Mouse (Mus musculus) forebrain, embryonic 11.5 days (tissue): ENCODE measurements at regions not wholly inside any gene's neighbourhood (a gene's known extent, or its start where the extent isn't known, plus 50 kb on each side); places are given as distances from the start of the nearest gene placed in this dataset.

Experiments
- ATAC-seq: fragments of 200-750 bp; cut with Nextera tagmentation; replicated peaks from 2 replicates; pipeline ENCODE4 v1.8.0; 2017; ENCODE audit warnings: moderate TSS enrichment; ENCODE audit not compliant: low FRiP score
- DNase-seq: peaks from one replicate; pipeline ENCODE4 v3.0.0-alpha.2; 2017; ENCODE audit warnings: low spot score
- H3K27ac ChIP-seq: fragments of 300-500 bp; sonication (generic); 2 replicates; pipeline ENCODE4 v1.5.1; 2014; ENCODE audit warnings: low read depth, low read length
- H3K27me3 ChIP-seq: fragments of 300-500 bp; sonication (generic); 2 replicates; pipeline ENCODE4 v1.6.1; 2014; ENCODE audit warnings: mild to moderate bottlenecking, low read length, mixed read lengths; ENCODE audit not compliant: control insufficient read depth, insufficient read depth
- H3K36me3 ChIP-seq: fragments of 300-500 bp; sonication (generic); 2 replicates; pipeline ENCODE4 v1.6.1; 2014; ENCODE audit warnings: mild to moderate bottlenecking, low read length, moderate library complexity, mixed read lengths; ENCODE audit not compliant: control insufficient read depth, insufficient read depth
- H3K4me1 ChIP-seq: fragments of 300-500 bp; sonication (generic); replicated peaks from 2 replicates; pipeline ENCODE4 v1.6.1; 2014; ENCODE audit warnings: low read length, mixed read lengths; ENCODE audit not compliant: control insufficient read depth, insufficient read depth
- H3K4me2 ChIP-seq: fragments of 300-500 bp; sonication (generic); 2 replicates; pipeline ENCODE4 v1.6.1; 2014; ENCODE audit warnings: low read depth, mild to moderate bottlenecking, low read length, moderate library complexity, mixed read lengths; ENCODE audit not compliant: severe bottlenecking
- H3K4me3 ChIP-seq: fragments of 300-500 bp; sonication (generic); 2 replicates; pipeline ENCODE4 v1.5.1; 2014; ENCODE audit warnings: low read depth, low read length
- H3K9ac ChIP-seq: fragments of 300-500 bp; sonication (generic); 2 replicates; pipeline ENCODE4 v1.6.1; 2014; ENCODE audit warnings: low read length
- H3K9me3 ChIP-seq: fragments of 300-500 bp; sonication (generic); 2 replicates; pipeline ENCODE4 v1.6.1; 2016; ENCODE audit warnings: low read length, mixed read lengths; ENCODE audit not compliant: control insufficient read depth
- WGBS: fragments of 180-500 bp; shearing (Covaris S2); extraction: QIAGEN DNeasy Blood & Tissue Kit; methylation state at CpG from one replicate; pipeline ENCODE4 v1.1.7; 2014; 5-methylcytosine and 5-hydroxymethylcytosine counted together

DNA sequence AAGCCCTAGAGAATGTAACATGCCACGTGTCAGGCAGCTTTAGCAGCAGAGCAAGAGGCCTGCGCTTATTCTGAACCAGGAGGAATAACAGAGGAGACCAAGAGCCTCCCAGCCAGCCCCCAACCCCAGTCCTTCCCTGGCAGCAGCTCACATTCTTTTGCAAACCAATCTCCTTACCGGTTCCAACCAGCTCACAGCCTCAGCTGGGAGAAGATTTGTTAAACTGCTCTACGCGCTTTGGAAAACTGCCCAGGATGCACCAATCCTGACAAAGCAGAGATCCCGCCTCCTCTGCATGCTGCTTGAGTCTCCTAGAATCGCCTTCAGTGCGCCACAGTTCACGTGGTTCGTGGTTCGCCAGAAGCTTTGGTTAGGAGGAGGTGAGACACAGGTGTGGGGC lies 51.8 kb downstream of the Gm9376 start:
- H3K4me3 ChIP-seq = no peak overlapping the region
- H3K36me3 ChIP-seq = no peaks in the 10 kb centered on the region
- DNase-seq (peak; percentile 45), ATAC-seq (no peak)
- H3K27me3 ChIP-seq = peaks cover 6% of the 10 kb centered on the region; the same call in 1 of the 2 replicates
- no peaks in the 10 kb centered on the region for H3K9me3 ChIP-seq
- no peak overlapping the region for H3K9ac ChIP-seq
- H3K27ac ChIP-seq = no peak overlapping the region
- H3K4me1 ChIP-seq = peaks cover 15% of the 10 kb centered on the region; the same call in 1 of the 2 replicates
- 54% methylated on average over 11 of the region's 11 CpGs for WGBS
- H3K4me2 ChIP-seq = no peak overlapping the region

DNA sequence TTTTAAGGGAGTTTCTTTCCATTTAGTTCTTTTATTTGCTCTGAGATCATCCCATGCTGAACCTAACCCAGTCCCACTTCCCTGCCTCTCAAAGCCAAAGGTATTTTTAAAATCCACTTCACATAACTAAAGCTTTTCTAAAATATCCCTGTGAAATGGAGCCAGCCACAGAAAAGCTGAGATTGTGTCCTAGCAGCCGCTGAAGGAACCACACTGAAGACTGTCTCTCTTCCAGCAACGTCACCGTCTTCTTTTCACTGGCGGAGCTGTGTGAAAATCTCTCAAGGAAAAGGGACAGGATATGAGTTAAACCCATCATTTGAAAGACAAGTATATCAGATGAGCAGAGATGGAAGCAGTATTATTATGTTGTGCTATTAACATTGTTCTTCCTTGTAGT lies 53.3 kb downstream of the Gm9376 start:
- no peak overlapping the region for H3K4me2 ChIP-seq
- peaks cover 15% of the 10 kb centered on the region; the same call in 1 of the 2 replicates for H3K4me1 ChIP-seq
- H3K36me3 ChIP-seq = no peaks in the 10 kb centered on the region
- H3K4me3 ChIP-seq = no peak overlapping the region
- H3K9me3 ChIP-seq = no peaks in the 10 kb centered on the region
- no peak overlapping the region for H3K27ac ChIP-seq
- H3K27me3 ChIP-seq = peaks cover 6% of the 10 kb centered on the region; the same call in 1 of the 2 replicates
- 88% methylated on average over 4 of the region's 4 CpGs for WGBS
- no peak overlapping the region for H3K9ac ChIP-seq
- no peak for ATAC-seq
- DNase-seq = no peak

DNA sequence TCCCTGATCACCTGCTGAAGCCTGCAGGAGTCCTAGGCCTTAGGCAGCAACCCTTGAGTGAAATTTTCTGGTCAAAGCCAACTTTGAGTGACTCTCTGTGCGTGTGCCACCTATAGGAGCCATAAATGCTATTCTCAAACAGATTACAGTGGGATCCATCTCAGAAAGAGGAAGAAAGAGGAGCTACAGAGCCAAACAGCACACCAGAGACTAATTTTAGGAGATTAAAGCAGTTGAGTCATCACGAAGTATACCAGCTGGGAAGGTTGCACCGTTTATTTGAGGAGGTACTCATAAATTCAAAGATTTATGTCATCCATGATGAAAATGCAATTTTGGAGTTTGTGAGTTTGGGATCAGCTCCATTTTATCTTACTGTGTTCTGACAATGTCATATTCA lies 54.3 kb downstream of the Gm9376 start:
- H3K9me3 ChIP-seq = no peaks in the 10 kb centered on the region
- DNase-seq = no peak
- no peak for ATAC-seq
- peaks cover 6% of the 10 kb centered on the region; the same call in 1 of the 2 replicates for H3K27me3 ChIP-seq
- H3K27ac ChIP-seq = no peak overlapping the region
- no peak overlapping the region for H3K4me2 ChIP-seq
- H3K9ac ChIP-seq = no peak overlapping the region
- peaks cover 15% of the 10 kb centered on the region; the same call in 1 of the 2 replicates for H3K4me1 ChIP-seq
- H3K36me3 ChIP-seq = no peaks in the 10 kb centered on the region
- no peak overlapping the region for H3K4me3 ChIP-seq
- WGBS = 88% methylated on average over 3 of the region's 3 CpGs

DNA sequence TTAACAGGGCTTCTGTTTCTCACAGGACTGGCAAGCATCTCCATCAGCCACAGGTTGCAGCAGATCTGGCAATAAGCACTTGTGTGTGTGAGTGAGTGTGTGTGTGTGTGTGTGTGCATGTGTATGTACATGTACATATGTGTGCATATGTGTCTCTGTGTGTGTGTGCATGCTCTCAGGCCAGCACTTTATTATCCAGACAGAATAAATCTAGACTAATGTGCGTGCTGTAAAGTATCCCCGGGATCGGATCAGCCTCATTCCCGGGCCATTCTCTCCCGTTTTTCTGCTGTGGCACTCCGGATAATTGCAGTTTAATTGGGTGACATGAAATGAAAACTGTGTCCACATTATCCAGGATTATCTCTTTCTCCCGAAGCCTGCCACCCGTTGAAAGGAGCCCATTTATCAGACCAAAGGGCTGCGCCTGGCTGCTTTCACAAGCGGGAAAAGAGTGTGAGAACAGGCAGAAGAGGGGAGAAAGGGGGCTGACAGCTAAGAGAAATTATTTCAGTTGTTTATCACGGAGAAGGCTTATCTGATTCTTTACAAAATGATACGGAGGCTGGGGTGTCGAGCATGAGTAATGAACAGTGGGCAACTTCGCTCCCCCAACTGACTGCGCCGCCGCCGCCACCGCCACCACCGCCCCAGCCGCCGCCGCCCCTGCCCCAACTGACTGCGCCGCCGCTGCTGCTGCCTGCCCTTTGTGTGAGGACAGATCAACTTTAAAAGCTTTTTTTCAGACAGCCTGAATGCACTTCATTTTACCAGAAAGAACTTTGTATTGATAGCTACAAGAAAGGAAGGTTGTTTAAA lies 55.5 kb downstream of the Gm9376 start:
- Histone ChIP-seq H3K27ac (peak overlapping the region; percentile 9; the same call in 1 of the 2 replicates), H3K36me3 (no peaks in the 10 kb centered on the region), H3K9ac (peak overlapping the region; percentile 30), H3K4me2 (peak overlapping the region; percentile 51), H3K27me3 (peaks cover 6% of the 10 kb centered on the region; the same call in 1 of the 2 replicates), H3K4me3 (peak overlapping the region; percentile 24), H3K4me1 (peaks cover 15% of the 10 kb centered on the region; the same call in 1 of the 2 replicates), H3K9me3 (no peaks in the 10 kb centered on the region)
- ATAC-seq = peak; percentile 78
- 4% methylated on average over 26 of the region's 26 CpGs for WGBS
- DNase-seq = peak; percentile 82

DNA sequence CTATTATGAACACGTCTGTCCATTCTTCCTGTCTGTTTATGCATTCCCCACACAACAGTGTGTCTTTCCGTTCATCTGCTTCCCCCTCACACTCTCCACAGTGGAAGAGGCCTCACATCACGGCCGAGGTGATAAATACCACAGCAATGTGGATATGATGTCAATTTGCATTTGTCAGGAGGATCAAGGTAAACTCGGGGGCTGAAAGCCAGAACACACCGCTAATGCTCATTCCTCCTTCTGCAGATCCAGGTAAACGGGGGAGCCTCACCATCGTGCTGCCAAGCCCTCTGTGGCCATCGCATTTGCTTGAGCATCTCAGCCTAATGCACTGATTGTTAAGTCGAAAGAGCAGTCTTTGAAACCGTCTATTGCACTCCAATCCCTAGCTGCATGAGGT lies 56.1 kb downstream of the Gm9376 start:
- ATAC-seq (peak; percentile 72), DNase-seq (peak; percentile 69)
- Histone ChIP-seq H3K27ac (no peak overlapping the region; the same call in 1 of the 2 replicates), H3K36me3 (no peaks in the 10 kb centered on the region), H3K4me3 (peak overlapping the region; percentile 24), H3K4me2 (peak overlapping the region; percentile 51), H3K9me3 (no peaks in the 10 kb centered on the region), H3K9ac (peak overlapping the region; percentile 30), H3K4me1 (peaks cover 15% of the 10 kb centered on the region; the same call in 1 of the 2 replicates), H3K27me3 (peaks cover 6% of the 10 kb centered on the region; the same call in 1 of the 2 replicates)
- WGBS = under 1% methylated on average over 11 of the region's 11 CpGs

DNA sequence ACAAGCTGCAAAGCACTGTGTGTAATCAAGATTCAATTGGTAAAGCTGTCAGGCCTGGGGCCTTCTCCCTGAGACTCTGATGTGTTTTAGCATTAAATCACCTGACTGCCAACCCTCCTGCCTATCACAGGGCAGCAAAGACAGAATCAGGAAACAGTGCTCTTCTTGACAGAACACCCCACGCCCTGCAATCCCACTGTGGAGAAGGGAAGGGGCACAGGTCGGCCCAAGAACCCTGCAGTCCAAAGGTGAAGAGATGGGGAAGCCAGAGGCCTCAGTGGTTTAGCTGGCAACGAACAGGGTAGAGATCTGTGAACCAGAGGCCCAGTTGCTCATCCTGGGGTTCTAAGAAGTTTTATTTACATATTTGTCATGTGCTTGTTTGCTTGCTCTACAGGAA lies 71.3 kb downstream of the Gm9376 start:
- Histone ChIP-seq H3K36me3 (no peaks in the 10 kb centered on the region), H3K4me3 (no peak overlapping the region), H3K9me3 (no peaks in the 10 kb centered on the region), H3K27ac (no peak overlapping the region), H3K4me2 (no peak overlapping the region), H3K9ac (no peak overlapping the region), H3K4me1 (no peaks in the 10 kb centered on the region), H3K27me3 (no peaks in the 10 kb centered on the region)
- 90% methylated on average over 3 of the region's 3 CpGs for WGBS
- ATAC-seq (no peak), DNase-seq (no peak)

DNA sequence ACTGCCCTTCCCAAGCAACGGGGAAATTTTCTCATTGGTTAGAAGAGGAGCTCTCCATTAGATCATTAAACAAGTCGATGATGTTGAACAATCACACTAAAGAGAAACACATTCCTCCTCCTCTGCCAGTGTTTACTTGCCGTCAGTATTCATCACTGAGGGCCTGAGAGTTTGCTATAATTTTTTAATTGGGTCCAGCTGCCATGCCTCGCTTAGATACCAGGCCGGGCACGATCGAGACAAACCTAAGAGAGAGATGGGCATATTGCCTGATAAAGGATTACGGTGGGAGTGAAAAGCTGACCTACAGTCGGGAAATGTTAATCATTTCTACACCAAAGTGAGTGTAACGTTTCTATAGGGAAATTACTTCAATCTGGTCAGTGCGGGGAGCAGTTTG lies 96.2 kb downstream of the Gm9376 start:
- DNase-seq (no peak), ATAC-seq (no peak)
- Histone ChIP-seq H3K4me1 (peaks cover 4% of the 10 kb centered on the region; the same call in 1 of the 2 replicates), H3K27ac (no peak overlapping the region), H3K36me3 (no peaks in the 10 kb centered on the region), H3K9ac (no peak overlapping the region), H3K27me3 (no peaks in the 10 kb centered on the region), H3K4me2 (no peak overlapping the region), H3K4me3 (no peak overlapping the region), H3K9me3 (no peaks in the 10 kb centered on the region)
- WGBS = 70% methylated on average over 11 of the region's 11 CpGs

DNA sequence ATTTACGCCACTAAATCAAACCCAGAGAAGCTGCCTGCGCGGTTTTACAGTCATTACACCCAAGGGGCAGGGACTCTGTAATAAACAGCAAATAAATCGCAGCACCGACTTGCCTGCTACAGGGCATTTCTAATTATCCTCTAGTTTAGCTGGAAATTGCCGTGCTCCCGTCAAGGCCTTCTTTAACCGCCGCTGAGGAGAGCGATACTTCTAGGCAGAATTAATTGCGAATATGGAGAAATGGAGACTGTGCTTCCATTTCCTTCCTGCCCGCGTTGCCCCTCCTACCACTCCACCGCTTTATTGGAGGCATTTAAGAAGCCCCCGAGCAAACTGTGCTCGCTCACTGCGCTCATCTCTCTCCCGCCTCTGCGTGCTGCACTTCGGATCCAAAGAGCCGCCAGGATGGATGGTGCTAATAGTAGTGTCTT lies 96.6 kb downstream of the Gm9376 start:
- Histone ChIP-seq H3K27ac (no peak overlapping the region), H3K9me3 (no peaks in the 10 kb centered on the region), H3K9ac (no peak overlapping the region), H3K36me3 (no peaks in the 10 kb centered on the region), H3K27me3 (no peaks in the 10 kb centered on the region), H3K4me3 (no peak overlapping the region), H3K4me1 (peaks cover 4% of the 10 kb centered on the region; the same call in 1 of the 2 replicates), H3K4me2 (no peak overlapping the region)
- ATAC-seq (no peak), DNase-seq (no peak)
- 83% methylated on average over 21 of the region's 21 CpGs for WGBS
